Mouse (Mus musculus) lung, adult 2 months (tissue): ENCODE data around the gene Stpg4. TPM values are rescaled to one million over a fixed set of nuclear protein-coding genes. Genes with fewer than 3 reads are reported as not detected.

Experiments used
- DNase-seq: peaks from one replicate; pipeline ENCODE4 v3.0.0; 2022
- H3K4me1 ChIP-seq: fragments of 200-500 bp; 2 replicates; pipeline ENCODE4 v1.6.1; 2011; ENCODE audit warnings: low read length; ENCODE audit not compliant: control insufficient read depth, insufficient read depth
- H3K4me3 ChIP-seq: fragments of 200-500 bp; replicated peaks from 2 replicates; pipeline ENCODE3; 2011; ENCODE audit warnings: low read depth, mild to moderate bottlenecking, control low read depth, low read length; ENCODE audit errors: extremely low read depth
- CTCF ChIP-seq: fragments of 200-500 bp; IDR thresholded peaks from 2 replicates; pipeline ENCODE4 v1.5.1; 2011; ENCODE audit warnings: mild to moderate bottlenecking, low read length, control low read depth; ENCODE audit not compliant: insufficient read depth
- POLR2A ChIP-seq: fragments of 200-500 bp; IDR thresholded peaks from 2 replicates; pipeline ENCODE4 v1.6.1; 2011; ENCODE audit warnings: low read depth, mild to moderate bottlenecking, control low read depth, low read length, borderline replicate concordance; ENCODE audit errors: extremely low read depth
- WGBS: fragments of 180-500 bp; shearing (Covaris S2); methylation state at CpG from one replicate; pipeline ENCODE4 v1.1.7; 2018; 5-methylcytosine and 5-hydroxymethylcytosine counted together
- polyA plus RNA-seq: library from polyadenylated mRNA; depleted of rRNA; stranded (reverse); fragments of >200 nt; gene quantifications from 2 replicates; pipeline ENCODE4 v1.2.3, GENCODE M21; 2012; rRNA removed

The Stpg4 gene
- polyA plus RNA-seq, 1 experiment: not detected

DNA sequence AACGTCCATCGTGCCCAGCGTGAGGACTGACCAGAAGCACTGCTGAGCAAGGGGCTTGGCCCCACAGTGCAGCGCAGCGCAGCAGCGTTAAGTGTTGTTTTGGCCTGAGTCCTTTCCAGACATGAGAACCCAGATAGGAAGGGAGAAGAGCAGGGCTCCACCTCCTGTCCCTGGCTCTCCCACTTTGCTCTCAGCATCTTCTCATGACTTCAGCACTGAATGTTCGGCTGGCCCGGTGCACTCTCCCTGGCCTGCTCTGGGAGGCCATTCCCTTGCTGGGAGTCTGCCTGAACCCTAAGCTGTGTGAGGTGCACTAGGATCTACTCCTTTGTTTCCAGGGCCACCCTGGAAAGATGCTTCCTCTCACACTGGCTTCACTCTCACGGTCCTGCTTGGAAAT is 79.2 kb downstream of the Stpg4 start:
- 63% methylated on average over 9 of the region's 9 CpGs for WGBS
- TF ChIP-seq POLR2A: no peak
- no peak for TF ChIP-seq CTCF
- no peak for DNase-seq

DNA sequence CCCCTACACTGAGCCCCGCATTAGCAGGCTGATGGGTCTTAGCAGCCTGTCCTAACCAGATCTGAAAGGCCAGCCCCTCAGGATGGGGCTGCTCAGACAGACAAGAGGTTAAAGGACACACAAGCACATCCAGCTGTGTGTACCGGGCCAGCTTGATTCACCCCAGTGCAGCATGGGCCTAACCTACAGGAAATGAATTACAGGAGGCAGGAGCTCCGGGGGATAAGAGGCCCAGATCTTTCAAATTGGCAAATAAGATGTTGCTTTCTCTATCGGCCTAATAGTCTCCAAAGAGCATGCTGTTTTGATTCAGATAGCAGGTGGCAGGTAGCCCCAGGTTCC is 82.3 kb downstream of the Stpg4 start:
- TF ChIP-seq POLR2A: no peak
- TF ChIP-seq CTCF: no peak
- H3K4me1 ChIP-seq: no peaks in the 10 kb centered on the region
- 56% methylated on average over 4 of the region's 4 CpGs for WGBS
- H3K4me3 ChIP-seq: no peak overlapping the region
- no peak for DNase-seq

More for the DNA sequence above, 79.2 kb downstream of the Stpg4 start:
- no peak overlapping the region for H3K4me3 ChIP-seq
- H3K4me1 ChIP-seq: 0 out of 2 replicates have a peak, but pooled peaks cover 2% of the 10 kb centered on the region

DNA sequence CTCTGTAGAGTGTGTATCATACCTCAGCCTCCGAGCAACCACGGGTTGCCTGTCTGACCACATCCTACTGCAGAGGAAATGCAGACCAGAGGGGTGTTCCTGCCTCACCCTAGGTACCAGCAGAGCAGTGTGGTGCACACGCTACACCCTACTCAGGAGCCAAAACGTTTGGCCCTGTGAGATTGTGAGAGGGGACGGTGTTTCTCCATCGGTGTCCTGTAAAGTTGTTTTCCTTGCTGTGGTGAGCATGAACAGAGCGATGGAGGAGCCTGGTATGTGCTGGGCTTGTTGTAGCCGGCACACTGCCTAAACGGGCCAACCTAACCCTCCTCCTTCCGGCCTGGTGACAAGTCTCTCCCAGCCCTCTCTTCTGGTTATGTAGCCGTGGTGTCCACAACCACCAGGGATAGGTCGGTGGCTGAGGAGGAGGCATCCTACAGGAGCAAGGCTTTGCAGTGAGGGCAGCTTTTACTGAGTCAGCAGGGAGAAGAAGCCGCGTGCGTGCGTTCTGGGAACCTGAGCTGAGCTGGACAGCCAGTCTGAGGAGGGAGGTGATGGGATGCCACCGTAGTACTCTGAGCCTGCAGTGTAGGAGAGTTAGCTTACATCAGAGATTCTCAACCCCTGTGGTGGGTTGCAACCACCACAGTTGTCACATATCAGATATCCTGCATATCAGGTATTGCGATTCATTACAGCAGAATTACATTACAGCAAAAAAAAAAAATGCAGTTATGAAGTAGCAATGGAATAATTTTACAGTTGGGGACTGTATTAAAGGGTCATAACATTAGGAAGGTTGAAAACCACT is 82.9 kb downstream of the Stpg4 start:
- 68% methylated on average over 18 of the region's 18 CpGs for WGBS
- H3K4me1 ChIP-seq: no peaks in the 10 kb centered on the region
- no peak overlapping the region for H3K4me3 ChIP-seq
- no peak for TF ChIP-seq POLR2A
- TF ChIP-seq CTCF: no peak
- DNase-seq: no peak

DNA sequence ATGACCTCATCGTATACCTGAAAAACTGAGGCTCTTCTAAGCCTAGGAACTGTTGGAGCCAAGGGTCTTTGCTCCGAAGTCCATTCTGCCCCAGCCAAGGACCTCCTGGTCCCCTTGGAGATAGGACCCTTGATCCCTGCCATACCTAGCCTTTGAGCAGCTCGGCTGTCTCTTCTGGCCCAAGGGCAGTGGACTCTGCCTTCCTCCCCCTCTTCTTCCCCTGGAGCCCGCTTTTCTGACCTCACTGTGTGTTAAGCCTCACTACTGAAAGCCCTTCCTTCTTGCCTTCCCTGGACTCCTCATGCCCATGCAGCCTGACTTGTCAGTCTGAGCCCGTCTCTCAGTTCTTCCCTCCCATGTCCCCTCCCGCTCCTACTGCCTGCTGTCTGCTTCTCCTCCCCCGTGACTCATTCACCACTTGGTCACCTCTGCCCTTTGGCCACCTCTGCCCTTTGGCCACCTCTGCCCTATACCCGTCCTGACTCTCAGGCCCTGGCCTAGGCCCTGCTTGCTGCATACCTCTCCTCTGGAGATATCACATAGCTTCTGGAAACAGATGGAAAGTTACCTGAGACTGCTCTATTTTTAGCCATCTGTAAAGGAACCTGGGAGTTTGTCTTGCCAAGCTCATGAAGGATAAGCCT is 84.4 kb downstream of the Stpg4 start:
- no peak overlapping the region for H3K4me3 ChIP-seq
- no peaks in the 10 kb centered on the region for H3K4me1 ChIP-seq
- 83% methylated on average over 8 of the region's 8 CpGs for WGBS
- no peak for DNase-seq
- TF ChIP-seq POLR2A: no peak
- no peak for TF ChIP-seq CTCF

Other genes starting within 250 kb of the Stpg4 start
- gene Mcfd2, start 161.8 kb downstream of the Stpg4 start, polyA plus RNA-seq: 71.7 and 87.8 TPM in 2 replicates
- gene Ttc7, start 144.9 kb downstream of the Stpg4 start, polyA plus RNA-seq: 78.4 and 102 TPM in 2 replicates
- gene Calm2, start 19.2 kb upstream of the Stpg4 start, polyA plus RNA-seq: 38.8 and 85.2 TPM in 2 replicates
- gene Epcam, start 208.2 kb upstream of the Stpg4 start, polyA plus RNA-seq: 33.7 and 58.7 TPM in 2 replicates
- gene Msh2, start 244.6 kb upstream of the Stpg4 start, polyA plus RNA-seq: 6.2 and 7.1 TPM in 2 replicates